Mouse (Mus musculus) intestine, postnatal 0 days (tissue): ENCODE measurements at regions not wholly inside any gene's neighbourhood (a gene's known extent, or its start where the extent isn't known, plus 50 kb on each side); places are given as distances from the start of the nearest gene placed in this dataset.

Source experiments
- ATAC-seq: fragments of 200-750 bp; cut with Nextera tagmentation; 2 replicates; pipeline ENCODE4 v1.8.0; 2017; ENCODE audit warnings: mild to moderate bottlenecking, moderate TSS enrichment, moderate library complexity
- H3K27ac ChIP-seq: fragments of 300-500 bp; sonication (generic); 2 replicates; pipeline ENCODE4 v1.5.1; 2014; ENCODE audit warnings: mild to moderate bottlenecking, low read depth, low read length, moderate library complexity
- H3K27me3 ChIP-seq: fragments of 300-500 bp; sonication (generic); replicated peaks from 2 replicates; pipeline ENCODE4 v1.6.1; 2014; ENCODE audit warnings: low read length, mixed read lengths; ENCODE audit not compliant: control insufficient read depth, insufficient read depth
- H3K36me3 ChIP-seq: fragments of 300-500 bp; sonication (generic); 2 replicates; pipeline ENCODE4 v1.6.1; 2014; ENCODE audit warnings: mild to moderate bottlenecking, moderate library complexity; ENCODE audit not compliant: control insufficient read depth, insufficient read depth
- H3K4me1 ChIP-seq: fragments of 300-500 bp; sonication (generic); replicated peaks from 2 replicates; pipeline ENCODE4 v1.6.1; 2014; ENCODE audit warnings: antibody characterized with exemption, low read length, mixed read lengths; ENCODE audit not compliant: control insufficient read depth, insufficient read depth
- H3K4me2 ChIP-seq: fragments of 300-500 bp; sonication (generic); replicated peaks from 2 replicates; pipeline ENCODE4 v1.6.1; 2014; ENCODE audit warnings: low read depth, mild to moderate bottlenecking, moderate library complexity
- H3K4me3 ChIP-seq: fragments of 300-500 bp; sonication (generic); 2 replicates; pipeline ENCODE4 v1.5.1; 2014; ENCODE audit warnings: low read depth, low read length
- H3K9ac ChIP-seq: fragments of 300-500 bp; sonication (generic); 2 replicates; pipeline ENCODE4 v1.6.1; 2014; ENCODE audit warnings: mild to moderate bottlenecking, low read depth, low read length
- H3K9me3 ChIP-seq: fragments of 300-500 bp; sonication (generic); 2 replicates; pipeline ENCODE4 v1.6.1; 2016; ENCODE audit warnings: mixed run types; ENCODE audit not compliant: control insufficient read depth
- CTCF ChIP-seq: sonication (generic); IDR thresholded peaks from 2 replicates; pipeline ENCODE4 v1.5.1; 2016; ENCODE audit warnings: low read depth, mild to moderate bottlenecking, control low read depth, antibody characterized with exemption, moderate library complexity
- WGBS: fragments of 180-500 bp; shearing (Covaris S2); extraction: QIAGEN DNeasy Blood & Tissue Kit; methylation state at CpG from one replicate; pipeline ENCODE4 v1.1.7; 2014; 5-methylcytosine and 5-hydroxymethylcytosine counted together

DNA sequence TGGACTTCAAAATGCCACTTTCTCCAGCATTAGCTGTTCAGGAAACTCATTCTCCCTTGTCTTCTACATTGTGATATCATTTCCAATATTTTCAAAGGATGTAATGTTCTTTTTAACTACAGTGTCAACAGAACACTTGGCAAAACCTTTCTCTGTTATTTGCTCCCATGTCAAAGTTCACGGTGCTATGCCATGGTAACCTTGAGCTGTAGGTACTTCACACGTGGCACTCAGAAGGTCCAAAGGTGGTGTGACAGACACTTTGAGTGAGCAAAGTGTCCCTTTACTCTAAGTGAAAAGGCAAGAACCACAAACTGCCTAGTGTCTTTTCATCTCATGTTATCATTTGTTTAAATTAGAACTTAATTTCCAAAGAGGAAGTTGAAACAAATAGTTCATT lies 53.3 kb upstream of the Tram2 start:
- TF ChIP-seq CTCF: no peak
- Histone ChIP-seq H3K9ac (no peak overlapping the region), H3K36me3 (no peaks in the 10 kb centered on the region), H3K27ac (no peak overlapping the region), H3K4me2 (no peak overlapping the region), H3K9me3 (no peaks in the 10 kb centered on the region), H3K4me3 (no peak overlapping the region), H3K27me3 (no peaks in the 10 kb centered on the region), H3K4me1 (no peaks in the 10 kb centered on the region)
- ATAC-seq: peak; percentile 38; the same call in 1 of the 2 replicates
- 50% methylated on average over 2 of the region's 2 CpGs for WGBS

DNA sequence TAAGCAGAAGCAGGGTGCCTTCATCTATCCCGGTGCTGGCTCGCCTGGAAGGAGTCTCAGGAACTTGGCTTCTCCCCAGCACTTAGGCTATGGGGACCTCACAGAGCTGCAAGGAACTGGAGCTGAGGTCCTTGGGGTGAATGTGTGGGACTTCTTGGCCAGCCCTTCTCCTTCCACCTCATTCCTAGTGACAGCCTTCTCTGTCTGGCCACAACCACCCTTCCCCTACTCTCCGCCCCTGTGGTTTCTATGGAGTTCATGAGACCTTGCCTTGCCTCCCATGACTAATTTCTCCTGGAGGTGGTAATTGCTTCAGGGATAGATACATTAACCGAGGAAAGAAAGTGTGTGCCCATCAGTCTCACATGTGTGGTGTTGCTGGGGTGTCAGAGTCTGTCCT lies 67.9 kb upstream of the Tram2 start:
- TF ChIP-seq CTCF: no peak
- H3K36me3 ChIP-seq: no peaks in the 10 kb centered on the region
- no peak overlapping the region for H3K9ac ChIP-seq
- H3K4me3 ChIP-seq: no peak overlapping the region
- H3K4me2 ChIP-seq: no peak overlapping the region
- 71% methylated on average over 4 of the region's 4 CpGs for WGBS
- no peaks in the 10 kb centered on the region for H3K27me3 ChIP-seq
- no peaks in the 10 kb centered on the region for H3K9me3 ChIP-seq
- no peak overlapping the region for H3K27ac ChIP-seq
- no peak for ATAC-seq
- no peaks in the 10 kb centered on the region for H3K4me1 ChIP-seq

DNA sequence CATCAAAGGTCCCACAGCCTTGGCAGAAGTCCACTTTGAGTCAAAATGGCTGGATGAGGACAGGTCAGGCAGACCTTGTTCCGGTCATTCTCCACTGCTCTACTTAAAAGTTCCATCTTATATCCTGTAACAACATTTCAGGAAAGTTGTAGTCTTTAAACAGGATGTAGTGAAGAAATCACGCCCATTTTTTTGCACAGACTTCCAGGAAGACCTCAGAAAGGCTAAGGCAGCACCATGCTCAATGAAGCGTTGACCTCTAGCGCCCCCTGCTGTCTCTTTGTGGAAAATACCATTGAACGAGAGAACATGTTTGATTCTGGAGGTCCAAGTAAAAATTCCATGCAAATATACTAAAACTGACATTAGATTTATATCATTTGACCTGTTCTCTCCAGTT lies 56.6 kb upstream of the Tmem14a start:
- Histone ChIP-seq H3K27ac (no peak overlapping the region), H3K9ac (no peak overlapping the region), H3K4me1 (no peaks in the 10 kb centered on the region), H3K4me3 (no peak overlapping the region), H3K9me3 (no peaks in the 10 kb centered on the region), H3K4me2 (no peak overlapping the region), H3K27me3 (no peaks in the 10 kb centered on the region), H3K36me3 (no peaks in the 10 kb centered on the region)
- no peak for ATAC-seq
- peak; percentile 92 for TF ChIP-seq CTCF
- WGBS: 19% methylated on average over 5 of the region's 5 CpGs

DNA sequence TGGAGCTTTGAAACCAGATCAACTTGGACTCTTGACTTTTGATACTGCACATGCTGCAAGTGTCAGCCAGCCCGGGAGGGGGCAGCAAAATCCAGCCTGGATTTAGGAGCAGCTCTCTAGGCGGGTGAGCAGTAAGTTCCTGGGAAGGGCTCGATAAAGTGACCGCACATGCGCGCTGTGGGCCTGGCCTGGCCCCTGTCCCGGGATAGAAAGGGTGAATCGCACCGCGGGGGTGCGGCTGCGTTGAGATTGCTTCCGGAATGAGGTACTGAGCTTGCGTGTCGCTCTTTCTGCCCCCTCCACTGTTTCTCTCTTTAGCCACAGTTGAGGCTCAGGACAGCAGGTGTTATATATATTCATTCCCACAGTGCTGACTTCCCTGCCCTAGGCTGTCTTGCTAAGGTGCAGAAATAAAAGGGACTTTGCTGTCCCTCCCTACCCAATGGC lies 52.1 kb upstream of the Tmem14a start:
- H3K4me2 ChIP-seq: peak overlapping the region; percentile 61
- no peaks in the 10 kb centered on the region for H3K9me3 ChIP-seq
- H3K9ac ChIP-seq: no peak overlapping the region
- under 1% methylated on average over 15 of the region's 15 CpGs for WGBS
- H3K27ac ChIP-seq: no peak overlapping the region
- no peaks in the 10 kb centered on the region for H3K4me1 ChIP-seq
- H3K4me3 ChIP-seq: peak overlapping the region; percentile 38
- H3K27me3 ChIP-seq: no peaks in the 10 kb centered on the region
- peak; percentile 98 for ATAC-seq
- peak; percentile 95 for TF ChIP-seq CTCF
- no peaks in the 10 kb centered on the region for H3K36me3 ChIP-seq

DNA sequence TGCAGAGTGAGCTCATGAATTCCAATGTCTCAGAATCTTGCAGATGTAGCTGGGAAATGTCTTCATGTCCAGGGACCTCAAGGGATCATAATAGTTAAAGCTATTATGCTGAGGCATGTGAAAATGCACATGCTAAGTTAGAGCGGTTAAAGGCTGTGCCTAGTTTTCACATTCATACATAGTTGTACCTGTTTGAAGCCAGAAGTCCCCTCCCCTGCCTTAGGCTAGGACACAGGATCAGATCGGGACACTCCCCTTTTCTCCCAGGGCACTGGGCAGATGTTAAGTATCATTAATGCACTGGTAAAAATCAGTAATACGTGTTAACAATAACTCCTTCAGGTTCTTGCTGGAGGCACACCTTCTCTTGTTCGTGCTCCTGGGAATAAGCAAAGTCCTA lies 51.6 kb upstream of the Tmem14a start:
- no peak overlapping the region for H3K9ac ChIP-seq
- peak; percentile 50 for ATAC-seq
- peak overlapping the region; percentile 38 for H3K4me3 ChIP-seq
- H3K27me3 ChIP-seq: no peaks in the 10 kb centered on the region
- WGBS: 43% methylated on average over 4 of the region's 4 CpGs
- peak overlapping the region; percentile 61 for H3K4me2 ChIP-seq
- no peaks in the 10 kb centered on the region for H3K9me3 ChIP-seq
- no peak for TF ChIP-seq CTCF
- no peak overlapping the region for H3K27ac ChIP-seq
- no peaks in the 10 kb centered on the region for H3K4me1 ChIP-seq
- no peaks in the 10 kb centered on the region for H3K36me3 ChIP-seq
